Mouse (Mus musculus): ENCODE measurements at regions not wholly inside any gene's neighbourhood (a gene's known extent, or its start where the extent isn't known, plus 50 kb on each side); places are given as distances from the start of the nearest gene placed in this dataset.
A peak's percentile ranks its signal among the peaks of the same experiment; 100 is the strongest.

- DNase-seq: no peak
Observed at GRCm38 (mm10) chr1:185519811-185520210, 65.2 kb downstream of the Slc30a10 start.

- DNase-seq: no peak
Observed at GRCm38 (mm10) chr1:185524020-185524419, 69.4 kb downstream of the Slc30a10 start.

- DNase-seq: no peak
Observed at GRCm38 (mm10) chr1:185533471-185533870, 78.8 kb downstream of the Slc30a10 start.

GRCm38 (mm10) chr1:185534129-185534528 lies 79.5 kb downstream of the Slc30a10 start:
- DNase-seq: no peak

- DNase-seq: no peak
Observed at GRCm38 (mm10) chr1:185535321-185535720, 80.7 kb downstream of the Slc30a10 start.

- no peak for DNase-seq
Observed at GRCm38 (mm10) chr1:185537236-185537635, 82.6 kb downstream of the Slc30a10 start.

- no peak for DNase-seq
Observed at GRCm38 (mm10) chr1:185539458-185539857, 84.8 kb downstream of the Slc30a10 start.

GRCm38 (mm10) chr1:185546346-185546745 lies 91.7 kb downstream of the Slc30a10 start:
- DNase-seq: peak; percentile 5

GRCm38 (mm10) chr1:185572761-185573530 lies 118.3 kb downstream of the Slc30a10 start:
- DNase-seq: peak; percentile 19

- DNase-seq: no peak
Observed at GRCm38 (mm10) chr1:185574978-185575377, 120.3 kb downstream of the Slc30a10 start.

GRCm38 (mm10) chr1:185579824-185580223 lies 125.2 kb downstream of the Slc30a10 start:
- DNase-seq: no peak

GRCm38 (mm10) chr1:185585191-185585870 lies 130.7 kb downstream of the Slc30a10 start:
- no peak for DNase-seq

- DNase-seq: no peak
Observed at GRCm38 (mm10) chr1:185587671-185588347, 133.2 kb downstream of the Slc30a10 start.

GRCm38 (mm10) chr1:185588348-185588719 lies 133.7 kb downstream of the Slc30a10 start:
- DNase-seq: no peak

GRCm38 (mm10) chr1:185596815-185597214 lies 142.2 kb downstream of the Slc30a10 start:
- no peak for DNase-seq

GRCm38 (mm10) chr1:185598514-185598913 lies 143.9 kb downstream of the Slc30a10 start:
- DNase-seq: no peak

- no peak for DNase-seq
Observed at GRCm38 (mm10) chr1:185601166-185601565, 146.5 kb downstream of the Slc30a10 start.

GRCm38 (mm10) chr1:185605996-185606395 lies 151.3 kb downstream of the Slc30a10 start:
- no peak for DNase-seq

- DNase-seq: no peak
Observed at GRCm38 (mm10) chr1:185607611-185608010, 153.0 kb downstream of the Slc30a10 start.

- no peak for DNase-seq
Observed at GRCm38 (mm10) chr1:185608440-185608839, 153.8 kb downstream of the Slc30a10 start.

- peak; percentile 36 for DNase-seq
Observed at GRCm38 (mm10) chr1:185610586-185610985, 155.9 kb downstream of the Slc30a10 start.

- DNase-seq: no peak
Observed at GRCm38 (mm10) chr1:185615819-185616429, 161.3 kb downstream of the Slc30a10 start.

- no peak for DNase-seq
Observed at GRCm38 (mm10) chr1:185617691-185618090, 163.0 kb downstream of the Slc30a10 start.

Measured in right cerebral cortex, adult 18-20 months (tissue).